Mouse (Mus musculus) layer of hippocampus, postnatal 36 days (tissue): ENCODE results near the gene C1qtnf9. TPM values are rescaled to one million over a fixed set of nuclear protein-coding genes. Genes with fewer than 3 reads are reported as not detected.

Source experiments
- DNase-seq, 2 experiments: peaks; one replicate each; pipeline ENCODE4 v3.0.0; 2022
- total RNA-seq, 2 experiments: library from RNA; stranded (reverse); gene quantifications; 2 replicates each; pipeline ENCODE4 v1.2.3; 2021

C1qtnf9 gene
- total RNA-seq, 2 experiments from 2014 or later, result 0.22 to 0.38 TPM

GRCm38 (mm10) chr14:60790103-60790502 lies 22.2 kb downstream of the C1qtnf9 start:
- peak; percentile 29 to 40 for DNase-seq

GRCm38 (mm10) chr14:60796600-60797322 lies 28.8 kb downstream of the C1qtnf9 start:
- no peak for DNase-seq

GRCm38 (mm10) chr14:60797596-60797995 lies 29.7 kb downstream of the C1qtnf9 start:
- no peak for DNase-seq

GRCm38 (mm10) chr14:60798721-60799120 lies 30.8 kb downstream of the C1qtnf9 start:
- DNase-seq, result no peak

- no peak for DNase-seq
Observed at GRCm38 (mm10) chr14:60799762-60800728, 32.1 kb downstream of the C1qtnf9 start.

GRCm38 (mm10) chr14:60802026-60802425 lies 34.1 kb downstream of the C1qtnf9 start:
- no peak for DNase-seq

- DNase-seq, result no peak
Observed at GRCm38 (mm10) chr14:60804978-60805377, 37.0 kb downstream of the C1qtnf9 start.

- no peak for DNase-seq
Observed at GRCm38 (mm10) chr14:60805871-60806270, 37.9 kb downstream of the C1qtnf9 start.

- no peak for DNase-seq
Observed at GRCm38 (mm10) chr14:60806891-60807344, 39.0 kb downstream of the C1qtnf9 start.

- DNase-seq, result no peak
Observed at GRCm38 (mm10) chr14:60809881-60810280, 41.9 kb downstream of the C1qtnf9 start.

- DNase-seq, result no peak
Observed at GRCm38 (mm10) chr14:60811547-60811946, 43.6 kb downstream of the C1qtnf9 start.

- DNase-seq, result no peak
Observed at GRCm38 (mm10) chr14:60815098-60815497, 47.2 kb downstream of the C1qtnf9 start.

GRCm38 (mm10) chr14:60818045-60818444 lies 50.1 kb downstream of the C1qtnf9 start:
- DNase-seq, result no peak

- no peak for DNase-seq
Observed at GRCm38 (mm10) chr14:60830096-60830495, 62.2 kb downstream of the C1qtnf9 start.

Other genes with a start within 250 kb of the C1qtnf9 start
- 10 to 100 TPM; 25.6 to 31.8 TPM for gene Spata13, start 134.1 kb upstream of the C1qtnf9 start, total RNA-seq
- 10 to 100 TPM; 32.0 to 33.0 TPM for gene Mipep, start 16.4 kb downstream of the C1qtnf9 start, total RNA-seq